Mouse (Mus musculus): ENCODE measurements around the gene Glod4. TPM values are rescaled to one million over a fixed set of nuclear protein-coding genes. Genes with fewer than 3 reads are reported as not detected.

The Glod4 gene
- polyA plus RNA-seq, 1 experiment = 2.9 TPM

DNA sequence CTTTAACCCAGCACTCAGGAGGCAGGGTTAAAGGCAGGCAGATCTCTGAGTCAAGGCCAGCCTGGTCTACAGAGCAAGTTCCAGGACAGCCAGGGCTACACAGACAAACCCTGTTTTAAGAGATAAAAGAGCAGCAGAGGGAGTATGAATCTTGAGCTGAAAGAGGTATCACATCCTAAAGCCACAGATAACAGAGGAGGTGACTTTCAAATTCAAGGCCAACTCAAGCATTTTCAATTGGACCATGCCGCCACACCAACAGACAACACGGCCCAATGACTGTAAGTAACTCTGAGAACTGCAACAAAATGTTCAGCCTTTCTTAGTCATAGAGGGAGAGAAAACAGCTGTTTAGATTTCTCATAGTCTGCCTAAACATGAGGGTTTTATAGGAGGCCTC lies 89.3 kb downstream of the Glod4 start:
- Histone ChIP-seq H3K4me1 (ENCODE audit: control insufficient read depth, insufficient read depth, insufficient read length) (peaks cover 4% of the 10 kb centered on the region; the same call in 1 of the 2 replicates), H3K27me3 (ENCODE audit: control insufficient read depth, insufficient read depth, low read length) (no peaks in the 10 kb centered on the region), H3K4me3 (ENCODE audit: extremely low read depth, insufficient read depth, insufficient read length) (no peak overlapping the region), H3K27ac (ENCODE audit: insufficient read depth, low read length) (no peak overlapping the region), H3K36me3 (ENCODE audit: control insufficient read depth, insufficient read depth, low read length) (peaks cover 4% of the 10 kb centered on the region)
- WGBS = 86% methylated on average over 2 of the region's 2 CpGs
- DNase-seq (ENCODE audit: low read depth in 1 of 2, low spot score in 2 of 2) = no peak
- TF ChIP-seq POLR2A (IDR thresholded peaks at IDR 0.05; ENCODE audit: low read depth, low read length) = no peak
- TF ChIP-seq CTCF (IDR thresholded peaks at IDR 0.05; ENCODE audit: extremely low read depth, insufficient read depth, insufficient read length, insufficient replicate concordance) = no peak

DNA sequence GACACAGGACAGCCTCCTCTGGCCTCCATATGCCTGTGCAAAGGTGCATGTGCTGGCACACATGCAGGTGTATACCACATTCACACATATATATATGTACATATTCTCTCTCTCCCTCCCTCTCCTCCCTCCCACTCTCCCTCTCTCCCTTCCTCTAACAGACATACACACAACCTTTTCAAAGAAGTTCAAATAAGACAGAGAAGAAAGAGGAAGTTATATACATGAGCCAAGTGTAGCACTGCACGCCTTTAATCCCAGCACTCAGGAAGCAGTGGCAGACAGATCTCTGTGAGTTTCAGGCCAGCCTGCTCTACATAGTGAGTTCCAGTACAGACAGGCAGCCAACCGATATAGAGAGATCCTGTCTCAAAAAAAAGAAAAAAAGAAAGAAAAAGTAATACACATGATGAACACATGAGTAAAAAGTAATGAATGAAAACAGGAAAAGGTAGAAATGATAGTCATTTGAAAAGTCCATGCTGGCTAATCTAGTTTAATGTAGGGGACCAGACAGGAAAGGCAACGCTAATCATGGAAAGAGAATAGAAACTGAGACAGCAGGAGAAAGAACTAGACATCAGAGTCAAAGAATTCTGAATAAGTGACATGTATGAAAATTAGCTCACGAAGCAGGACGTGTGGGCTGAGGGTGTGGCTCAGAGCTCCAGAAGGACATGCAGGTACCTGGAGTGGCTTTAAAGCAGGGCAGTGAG lies 90.1 kb downstream of the Glod4 start:
- H3K27ac ChIP-seq (ENCODE audit: insufficient read depth, low read length) = no peak overlapping the region
- H3K36me3 ChIP-seq (ENCODE audit: control insufficient read depth, insufficient read depth, low read length) = peaks cover 4% of the 10 kb centered on the region
- peaks cover 4% of the 10 kb centered on the region; the same call in 1 of the 2 replicates for H3K4me1 ChIP-seq (ENCODE audit: control insufficient read depth, insufficient read depth, insufficient read length)
- WGBS = 36% methylated on average over 5 of the region's 5 CpGs
- H3K4me3 ChIP-seq (ENCODE audit: extremely low read depth, insufficient read depth, insufficient read length) = no peak overlapping the region
- DNase-seq (ENCODE audit: low read depth in 1 of 2, low spot score in 2 of 2) = no peak
- TF ChIP-seq CTCF (IDR thresholded peaks at IDR 0.05; ENCODE audit: extremely low read depth, insufficient read depth, insufficient read length, insufficient replicate concordance) (no peak), POLR2A (IDR thresholded peaks at IDR 0.05; ENCODE audit: low read depth, low read length) (no peak)
- no peaks in the 10 kb centered on the region for H3K27me3 ChIP-seq (ENCODE audit: control insufficient read depth, insufficient read depth, low read length)

DNA sequence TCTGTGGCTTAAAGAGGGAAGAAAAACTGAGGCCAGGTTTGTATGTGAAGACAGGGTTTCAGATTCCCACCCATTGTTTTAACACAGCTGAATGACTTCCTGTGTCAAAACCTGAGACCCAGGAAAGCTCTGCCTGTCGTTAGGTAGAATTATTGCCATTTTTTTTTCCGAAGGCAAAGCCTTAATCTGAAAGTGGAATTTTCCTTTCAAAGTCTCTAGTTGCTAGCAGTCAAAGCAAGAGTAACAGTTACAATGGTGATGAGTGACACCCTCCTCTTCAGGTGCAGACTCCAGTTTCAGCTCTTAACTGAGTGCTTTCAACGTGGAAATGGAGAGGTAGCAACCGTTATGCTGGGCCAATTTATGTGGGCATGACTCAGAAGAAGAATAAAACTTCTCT lies 92.5 kb downstream of the Glod4 start:
- Histone ChIP-seq H3K27ac (ENCODE audit: insufficient read depth, low read length) (no peak overlapping the region), H3K27me3 (ENCODE audit: control insufficient read depth, insufficient read depth, low read length) (no peaks in the 10 kb centered on the region), H3K36me3 (ENCODE audit: control insufficient read depth, insufficient read depth, low read length) (peaks cover 2% of the 10 kb centered on the region; the same call in 1 of the 2 replicates), H3K4me1 (ENCODE audit: control insufficient read depth, insufficient read depth, insufficient read length) (peaks cover 4% of the 10 kb centered on the region; the same call in 1 of the 2 replicates), H3K4me3 (ENCODE audit: extremely low read depth, insufficient read depth, insufficient read length) (no peak overlapping the region)
- TF ChIP-seq POLR2A (IDR thresholded peaks at IDR 0.05; ENCODE audit: low read depth, low read length) = no peak
- TF ChIP-seq CTCF (IDR thresholded peaks at IDR 0.05; ENCODE audit: extremely low read depth, insufficient read depth, insufficient read length, insufficient replicate concordance) = no peak
- DNase-seq (ENCODE audit: low read depth in 1 of 2, low spot score in 2 of 2) = no peak
- 37% methylated on average over 4 of the region's 4 CpGs for WGBS

DNA sequence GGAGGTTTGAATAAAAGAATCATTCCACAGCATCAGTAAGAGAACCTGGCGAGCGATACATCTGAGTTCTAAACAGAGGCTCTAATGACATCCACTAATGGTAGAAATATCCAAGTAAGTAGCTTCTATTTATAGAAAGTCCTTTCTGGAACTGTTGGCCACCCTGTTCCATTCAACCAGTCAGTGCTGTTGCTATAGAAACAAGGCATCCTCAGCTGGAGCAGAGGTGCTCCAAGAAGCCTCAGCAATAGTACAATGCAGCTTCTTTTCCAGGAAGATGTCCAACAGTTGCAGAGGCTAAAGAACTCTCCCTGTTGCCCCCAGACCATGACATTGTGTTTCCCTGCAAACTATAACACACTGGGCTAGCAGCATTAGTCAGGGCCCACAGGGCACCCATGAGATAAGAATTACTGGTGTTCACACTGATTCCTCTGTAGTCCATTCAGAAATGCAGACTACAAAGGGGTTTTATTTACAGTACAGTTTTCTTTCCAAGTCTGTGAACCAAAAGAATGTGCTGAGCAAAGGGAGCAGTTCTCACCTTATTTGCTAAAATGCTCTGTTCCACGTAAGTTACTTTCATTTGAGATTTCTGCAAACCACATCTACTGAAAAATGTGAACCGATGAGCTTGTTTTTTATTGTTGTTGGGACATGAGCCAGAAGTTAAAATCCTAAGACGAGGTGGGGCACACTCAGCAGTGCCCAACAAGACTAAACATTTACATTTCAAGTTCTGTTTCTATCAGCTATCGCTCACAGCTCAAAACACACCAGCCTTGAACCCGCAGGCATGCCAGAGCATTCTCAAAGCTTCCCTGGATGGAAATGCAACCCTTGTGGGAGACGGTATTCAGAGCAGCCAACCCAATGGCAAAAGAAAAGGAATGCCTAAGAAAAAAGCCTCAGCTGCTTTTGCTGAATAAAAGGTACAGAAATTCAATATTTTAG lies 95.2 kb downstream of the Glod4 start:
- WGBS = 88% methylated on average over 8 of the region's 8 CpGs
- H3K27me3 ChIP-seq (ENCODE audit: control insufficient read depth, insufficient read depth, low read length) = no peaks in the 10 kb centered on the region
- DNase-seq (ENCODE audit: low read depth in 1 of 2, low spot score in 2 of 2) = no peak
- peaks cover 3% of the 10 kb centered on the region; the same call in 1 of the 2 replicates for H3K36me3 ChIP-seq (ENCODE audit: control insufficient read depth, insufficient read depth, low read length)
- no peak for TF ChIP-seq POLR2A (IDR thresholded peaks at IDR 0.05; ENCODE audit: low read depth, low read length)
- TF ChIP-seq CTCF (IDR thresholded peaks at IDR 0.05; ENCODE audit: extremely low read depth, insufficient read depth, insufficient read length, insufficient replicate concordance) = no peak
- no peak overlapping the region for H3K4me3 ChIP-seq (ENCODE audit: extremely low read depth, insufficient read depth, insufficient read length)
- H3K4me1 ChIP-seq (ENCODE audit: control insufficient read depth, insufficient read depth, insufficient read length) = 0 out of 2 replicates have a peak, but pooled peaks cover 3% of the 10 kb centered on the region
- H3K27ac ChIP-seq (ENCODE audit: insufficient read depth, low read length) = no peak overlapping the region

DNA sequence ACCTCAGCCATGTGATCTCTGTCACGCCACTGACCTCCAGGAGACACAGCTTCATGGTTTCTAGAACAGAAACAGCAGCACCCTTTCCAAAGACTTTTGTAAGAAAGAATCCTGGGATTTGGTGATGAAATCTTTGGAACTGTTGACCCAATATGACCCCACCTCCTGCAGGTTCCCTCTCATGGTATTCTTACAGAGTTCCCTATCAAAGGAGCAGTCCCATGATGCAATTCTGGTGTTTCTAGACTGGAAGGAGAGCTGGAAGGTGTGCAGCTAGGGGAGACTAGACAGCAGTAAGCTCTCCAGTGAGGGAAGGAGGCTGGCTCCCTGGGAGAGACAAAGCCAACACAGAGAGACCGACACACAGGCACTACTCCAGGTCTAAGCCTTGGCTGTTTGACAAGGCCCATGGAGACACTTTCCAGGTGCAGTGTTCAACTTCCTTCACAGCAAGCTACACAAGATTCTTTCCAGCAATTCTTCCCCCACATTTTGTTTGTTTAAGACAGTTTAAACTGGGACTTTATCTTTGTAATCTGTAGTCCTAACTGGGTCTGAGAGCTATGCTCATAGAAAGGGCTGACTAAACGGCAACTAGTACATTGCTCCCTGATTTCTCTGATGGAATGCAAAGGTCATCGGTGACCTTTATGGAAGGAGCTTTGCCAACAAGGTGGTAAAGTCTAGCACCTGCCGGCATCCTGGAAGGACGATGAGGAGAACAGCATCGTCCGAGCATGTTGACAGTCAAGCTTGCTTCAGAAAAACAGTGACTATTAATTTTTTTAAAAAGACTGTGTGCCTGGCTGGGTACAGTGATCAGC lies 97.1 kb downstream of the Glod4 start:
- DNase-seq (ENCODE audit: low read depth in 1 of 2, low spot score in 2 of 2) = no peak
- no peaks in the 10 kb centered on the region for H3K4me1 ChIP-seq (ENCODE audit: control insufficient read depth, insufficient read depth, insufficient read length)
- TF ChIP-seq POLR2A (IDR thresholded peaks at IDR 0.05; ENCODE audit: low read depth, low read length) (no peak), CTCF (IDR thresholded peaks at IDR 0.05; ENCODE audit: extremely low read depth, insufficient read depth, insufficient read length, insufficient replicate concordance) (no peak)
- no peak overlapping the region for H3K4me3 ChIP-seq (ENCODE audit: extremely low read depth, insufficient read depth, insufficient read length)
- H3K27me3 ChIP-seq (ENCODE audit: control insufficient read depth, insufficient read depth, low read length) = no peaks in the 10 kb centered on the region
- WGBS = 88% methylated on average over 8 of the region's 8 CpGs
- no peak overlapping the region for H3K27ac ChIP-seq (ENCODE audit: insufficient read depth, low read length)
- peaks cover 3% of the 10 kb centered on the region; the same call in 1 of the 2 replicates for H3K36me3 ChIP-seq (ENCODE audit: control insufficient read depth, insufficient read depth, low read length)

DNA sequence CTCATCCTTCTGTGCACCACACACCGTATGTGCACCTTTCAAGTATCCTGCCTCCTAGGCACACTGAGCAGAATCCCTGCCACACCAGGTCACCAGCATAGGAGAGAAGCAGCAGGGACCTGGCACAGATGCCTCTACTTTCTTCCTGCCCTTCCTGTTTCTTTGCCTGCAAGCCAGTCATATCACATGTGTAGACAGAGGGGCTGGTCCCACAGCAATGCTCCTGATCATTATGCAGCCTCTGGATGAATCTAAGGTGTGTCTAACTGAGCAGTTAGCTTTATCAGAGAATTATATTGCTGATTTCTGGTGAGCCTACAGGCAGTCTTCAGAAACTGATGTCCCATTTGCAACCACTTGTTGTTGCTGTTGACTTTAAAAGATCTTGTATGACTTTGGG lies 98.4 kb downstream of the Glod4 start:
- H3K36me3 ChIP-seq (ENCODE audit: control insufficient read depth, insufficient read depth, low read length) = peaks cover 3% of the 10 kb centered on the region; the same call in 1 of the 2 replicates
- TF ChIP-seq CTCF (IDR thresholded peaks at IDR 0.05; ENCODE audit: extremely low read depth, insufficient read depth, insufficient read length, insufficient replicate concordance) = no peak
- no peak for TF ChIP-seq POLR2A (IDR thresholded peaks at IDR 0.05; ENCODE audit: low read depth, low read length)
- no peaks in the 10 kb centered on the region for H3K4me1 ChIP-seq (ENCODE audit: control insufficient read depth, insufficient read depth, insufficient read length)
- no peaks in the 10 kb centered on the region for H3K27me3 ChIP-seq (ENCODE audit: control insufficient read depth, insufficient read depth, low read length)
- H3K27ac ChIP-seq (ENCODE audit: insufficient read depth, low read length) = no peak overlapping the region
- 100% methylated on average over 1 of the region's 1 CpGs for WGBS
- H3K4me3 ChIP-seq (ENCODE audit: extremely low read depth, insufficient read depth, insufficient read length) = no peak overlapping the region
- DNase-seq (ENCODE audit: low read depth in 1 of 2, low spot score in 2 of 2) = no peak

Data from spleen, adult 2 months (tissue).